Mouse (Mus musculus) heart, postnatal 0 days (tissue): Measurements from ENCODE around the gene Vegfa. TPM values are rescaled to one million over a fixed set of nuclear protein-coding genes. Genes with fewer than 3 reads are reported as not detected.

ENCODE experiments used
- ATAC-seq: fragments of 200-750 bp; cut with Nextera tagmentation; 2 replicates; pipeline ENCODE4 v1.8.0; 2017; ENCODE audit warnings: low read depth, moderate number of reproducible peaks, moderate library complexity; ENCODE audit not compliant: insufficient read depth
- DNase-seq: peaks from one replicate; pipeline ENCODE4 v3.0.0-alpha.2; 2016; ENCODE audit warnings: low spot score
- H3K27ac ChIP-seq: fragments of 300-500 bp; sonication (generic); 2 replicates; pipeline ENCODE4 v1.5.1; 2014; ENCODE audit warnings: low read depth, mild to moderate bottlenecking
- H3K27me3 ChIP-seq: fragments of 300-500 bp; sonication (generic); 2 replicates; pipeline ENCODE4 v1.6.1; 2014; ENCODE audit warnings: low read length, mixed read lengths; ENCODE audit not compliant: control insufficient read depth, insufficient read depth
- H3K36me3 ChIP-seq: fragments of 300-500 bp; sonication (generic); replicated peaks from 2 replicates; pipeline ENCODE4 v1.6.1; 2014; ENCODE audit warnings: low read length, mixed read lengths; ENCODE audit not compliant: control insufficient read depth, insufficient read depth
- H3K4me1 ChIP-seq: fragments of 300-500 bp; sonication (generic); 2 replicates; pipeline ENCODE4 v1.6.1; 2014; ENCODE audit warnings: antibody characterized with exemption; ENCODE audit not compliant: control insufficient read depth, insufficient read depth
- H3K4me2 ChIP-seq: fragments of 300-500 bp; sonication (generic); 2 replicates; pipeline ENCODE4 v1.6.1; 2014; ENCODE audit warnings: low read depth, mild to moderate bottlenecking, low read length, moderate library complexity
- H3K4me3 ChIP-seq: fragments of 300-500 bp; sonication (generic); 2 replicates; pipeline ENCODE4 v1.5.1; 2014; ENCODE audit warnings: low read depth, low read length
- H3K9ac ChIP-seq: fragments of 300-500 bp; sonication (generic); replicated peaks from 2 replicates; pipeline ENCODE4 v1.6.1; 2014; ENCODE audit warnings: low read depth, low read length, mixed read lengths
- H3K9me3 ChIP-seq: fragments of 300-500 bp; sonication (generic); replicated peaks from 2 replicates; pipeline ENCODE4 v1.6.1; 2016; ENCODE audit warnings: low read length; ENCODE audit not compliant: control insufficient read depth
- CTCF ChIP-seq: IDR thresholded peaks from 2 replicates; pipeline ENCODE4 v1.5.1; 2016; ENCODE audit warnings: antibody characterized with exemption, control low read depth, low read depth
- EP300 ChIP-seq: IDR thresholded peaks from 2 replicates; pipeline ENCODE4 v1.6.1; 2016; ENCODE audit warnings: antibody characterized with exemption, low read depth
- WGBS: fragments of 180-500 bp; shearing (Covaris S2); extraction: QIAGEN DNeasy Blood & Tissue Kit; methylation state at CpG from one replicate; pipeline ENCODE4 v1.1.7; 2014; 5-methylcytosine and 5-hydroxymethylcytosine counted together
- polyA plus RNA-seq: library from polyadenylated mRNA; unstranded; fragments of >200 nt; fragmentation: Nextera tagmentation; extraction: Ambion mirVana; gene quantifications from 2 replicates; pipeline ENCODE4 v1.2.1, GENCODE M21; 2015
- total RNA-seq: library from RNA; depleted of rRNA; stranded (reverse); fragments of >200 nt; gene quantifications from 2 replicates; pipeline ENCODE4 v1.2.3, GENCODE M21; 2014; ENCODE audit warnings: low replicate concordance

The Vegfa gene
- total and polyA plus RNA-seq, 2 experiments from 2014 or later, result 5.2 to 224 TPM

GRCm38 (mm10) chr17:46073730-46074301 is 41.6 kb upstream of the Vegfa start:
- peak; percentile 73 for ATAC-seq
- Histone ChIP-seq H3K27me3 (no peaks in the 10 kb centered on the region), H3K4me3 (peak overlapping the region; percentile 17), H3K4me2 (peak overlapping the region; percentile 48), H3K9ac (0 out of 2 replicates have a peak overlapping the region, but pooled peaks have one; percentile 8), H3K27ac (no peak overlapping the region), H3K9me3 (no peaks in the 10 kb centered on the region), H3K4me1 (peaks cover 15% of the 10 kb centered on the region; the same call in 1 of the 2 replicates), H3K36me3 (no peaks in the 10 kb centered on the region)
- DNase-seq, result peak; percentile 47
- 34% methylated on average over 23 of the region's 23 CpGs for WGBS
- TF ChIP-seq CTCF, result no peak
- TF ChIP-seq EP300, result no peak

- Histone ChIP-seq H3K4me2 (no peak overlapping the region), H3K4me1 (peaks cover 15% of the 10 kb centered on the region; the same call in 1 of the 2 replicates), H3K4me3 (no peak overlapping the region), H3K9ac (no peak overlapping the region), H3K27me3 (no peaks in the 10 kb centered on the region), H3K27ac (no peak overlapping the region), H3K9me3 (no peaks in the 10 kb centered on the region), H3K36me3 (no peaks in the 10 kb centered on the region)
- WGBS, result 79% methylated on average over 3 of the region's 3 CpGs
- TF ChIP-seq CTCF (no peak), EP300 (no peak)
- DNase-seq, result no peak
- no peak for ATAC-seq
Measured at GRCm38 (mm10) chr17:46071531-46071930, 39.4 kb upstream of the Vegfa start.

GRCm38 (mm10) chr17:46070046-46070445 is 37.9 kb upstream of the Vegfa start:
- TF ChIP-seq CTCF (no peak), EP300 (no peak)
- 67% methylated on average over 9 of the region's 9 CpGs for WGBS

GRCm38 (mm10) chr17:46063974-46064312 is 31.8 kb upstream of the Vegfa start:
- Histone ChIP-seq H3K27ac (no peak overlapping the region), H3K4me1 (peaks cover 8% of the 10 kb centered on the region), H3K4me2 (no peak overlapping the region), H3K9ac (no peak overlapping the region), H3K9me3 (no peaks in the 10 kb centered on the region), H3K4me3 (no peak overlapping the region), H3K27me3 (no peaks in the 10 kb centered on the region), H3K36me3 (no peaks in the 10 kb centered on the region)
- ATAC-seq (no peak), DNase-seq (no peak)
- TF ChIP-seq CTCF (no peak), EP300 (no peak)
- 29% methylated on average over 6 of the region's 6 CpGs for WGBS

More at GRCm38 (mm10) chr17:46070046-46070445, 37.9 kb upstream of the Vegfa start:
- no peak overlapping the region for H3K27ac ChIP-seq
- peaks cover 15% of the 10 kb centered on the region; the same call in 1 of the 2 replicates for H3K4me1 ChIP-seq
- no peak for ATAC-seq
- no peak overlapping the region for H3K9ac ChIP-seq
- no peak for DNase-seq
- no peak overlapping the region for H3K4me3 ChIP-seq
- no peaks in the 10 kb centered on the region for H3K36me3 ChIP-seq
- no peaks in the 10 kb centered on the region for H3K27me3 ChIP-seq
- no peak overlapping the region for H3K4me2 ChIP-seq
- no peaks in the 10 kb centered on the region for H3K9me3 ChIP-seq

- Histone ChIP-seq H3K9ac (no peak overlapping the region), H3K27ac (no peak overlapping the region), H3K4me2 (no peak overlapping the region), H3K36me3 (no peaks in the 10 kb centered on the region), H3K4me3 (no peak overlapping the region), H3K9me3 (no peaks in the 10 kb centered on the region), H3K4me1 (peaks cover 8% of the 10 kb centered on the region), H3K27me3 (no peaks in the 10 kb centered on the region)
- TF ChIP-seq CTCF, result no peak
- no peak for TF ChIP-seq EP300
- ATAC-seq (peak; percentile 85), DNase-seq (peak; percentile 24)
- WGBS, result 10% methylated on average over 10 of the region's 10 CpGs
Measured at GRCm38 (mm10) chr17:46063283-46063973, 31.3 kb upstream of the Vegfa start.

- Histone ChIP-seq H3K9me3 (no peaks in the 10 kb centered on the region), H3K4me2 (no peak overlapping the region), H3K27ac (no peak overlapping the region), H3K9ac (no peak overlapping the region), H3K36me3 (no peaks in the 10 kb centered on the region), H3K27me3 (no peaks in the 10 kb centered on the region), H3K4me1 (peaks cover 8% of the 10 kb centered on the region), H3K4me3 (no peak overlapping the region)
- no peak for TF ChIP-seq EP300
- TF ChIP-seq CTCF, result no peak
- 56% methylated on average over 3 of the region's 3 CpGs for WGBS
- DNase-seq, result no peak
- ATAC-seq, result no peak
Measured at GRCm38 (mm10) chr17:46060253-46060652, 28.1 kb upstream of the Vegfa start.
